Mouse (Mus musculus): Measurements from ENCODE around the gene Zfp697.

DNA sequence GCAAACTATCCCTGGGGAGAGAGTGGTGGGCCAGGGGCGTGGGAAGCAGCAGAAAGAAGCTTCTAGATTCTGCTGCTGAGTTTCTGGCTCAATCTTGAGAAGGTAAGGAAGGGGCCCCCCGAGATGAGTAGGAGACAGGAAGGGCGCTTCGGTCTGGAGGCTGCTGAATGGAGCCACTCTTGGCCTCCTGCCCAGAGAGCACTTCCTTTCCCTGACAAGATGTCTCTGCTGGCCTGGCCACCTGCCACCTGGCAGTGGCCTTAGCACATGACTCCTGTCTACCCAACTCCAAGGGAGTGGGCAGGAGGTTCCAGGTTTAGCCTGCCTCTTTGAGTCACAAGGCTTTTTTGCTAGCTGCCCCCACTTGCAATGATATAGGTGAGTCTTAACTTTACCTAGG, 35.1 kb downstream of the Zfp697 start:
- TF ChIP-seq GATA1 (IDR thresholded peaks at IDR 0.05; ENCODE audit: borderline replicate concordance, low read length) (no peak), FLI1 (IDR thresholded peaks at IDR 0.05; ENCODE audit: low read length) (no peak)

Measured in megakaryocyte, embryonic 14.5 days (primary cell).